Mouse (Mus musculus) heart, embryonic 12.5 days (tissue): ENCODE measurements around the gene Mpdu1. TPM values are rescaled to one million over a fixed set of nuclear protein-coding genes. Genes with fewer than 3 reads are reported as not detected.
"Not testable (repeated sequence)": the region's sequence is repeated elsewhere in the genome, so short reads cannot be mapped to it uniquely, and the experiment has no call there.

Experiments used
- ATAC-seq: fragments of 200-750 bp; cut with Nextera tagmentation; 2 replicates; pipeline ENCODE4 v1.8.0; 2017; ENCODE audit warnings: moderate TSS enrichment, moderate library complexity; ENCODE audit not compliant: insufficient number of reproducible peaks, low FRiP score
- H3K27ac ChIP-seq: fragments of 300-500 bp; sonication (generic); 2 replicates; pipeline ENCODE4 v1.5.1; 2016; ENCODE audit warnings: mild to moderate bottlenecking, moderate library complexity; ENCODE audit not compliant: poor library complexity, severe bottlenecking
- H3K27me3 ChIP-seq: fragments of 300-500 bp; sonication (generic); replicated peaks from 2 replicates; pipeline ENCODE4 v1.6.1; 2016; ENCODE audit warnings: mild to moderate bottlenecking, moderate library complexity
- H3K36me3 ChIP-seq: fragments of 300-500 bp; sonication (generic); 2 replicates; pipeline ENCODE4 v1.6.1; 2016; ENCODE audit warnings: mild to moderate bottlenecking, moderate library complexity
- H3K4me1 ChIP-seq: fragments of 300-500 bp; sonication (generic); replicated peaks from 2 replicates; pipeline ENCODE4 v1.6.1; 2016; ENCODE audit warnings: mild to moderate bottlenecking
- H3K4me2 ChIP-seq: fragments of 300-500 bp; sonication (generic); 2 replicates; pipeline ENCODE4 v1.6.1; 2016; ENCODE audit warnings: mild to moderate bottlenecking, moderate library complexity
- H3K4me3 ChIP-seq: fragments of 300-500 bp; sonication (generic); 2 replicates; pipeline ENCODE4 v1.5.1; 2016; ENCODE audit warnings: mild to moderate bottlenecking
- H3K9ac ChIP-seq: fragments of 300-500 bp; sonication (generic); 2 replicates; pipeline ENCODE4 v1.6.1; 2016; ENCODE audit warnings: mild to moderate bottlenecking, moderate library complexity
- H3K9me3 ChIP-seq: fragments of 300-500 bp; sonication (generic); replicated peaks from 2 replicates; pipeline ENCODE4 v1.6.1; 2016; ENCODE audit warnings: mild to moderate bottlenecking, moderate library complexity
- WGBS: fragments of 180-500 bp; shearing (Covaris S2); methylation state at CpG from one replicate; pipeline ENCODE4 v1.1.7; 2016; 5-methylcytosine and 5-hydroxymethylcytosine counted together
- polyA plus RNA-seq: library from polyadenylated mRNA; unstranded; fragments of >200 nt; fragmentation: Nextera tagmentation; extraction: Ambion mirVana; gene quantifications from 2 replicates; pipeline ENCODE4 v1.2.1, GENCODE M21; 2016

The Mpdu1 gene
- polyA plus RNA-seq, 1 experiment from 2014 or later: 48.6 TPM

DNA sequence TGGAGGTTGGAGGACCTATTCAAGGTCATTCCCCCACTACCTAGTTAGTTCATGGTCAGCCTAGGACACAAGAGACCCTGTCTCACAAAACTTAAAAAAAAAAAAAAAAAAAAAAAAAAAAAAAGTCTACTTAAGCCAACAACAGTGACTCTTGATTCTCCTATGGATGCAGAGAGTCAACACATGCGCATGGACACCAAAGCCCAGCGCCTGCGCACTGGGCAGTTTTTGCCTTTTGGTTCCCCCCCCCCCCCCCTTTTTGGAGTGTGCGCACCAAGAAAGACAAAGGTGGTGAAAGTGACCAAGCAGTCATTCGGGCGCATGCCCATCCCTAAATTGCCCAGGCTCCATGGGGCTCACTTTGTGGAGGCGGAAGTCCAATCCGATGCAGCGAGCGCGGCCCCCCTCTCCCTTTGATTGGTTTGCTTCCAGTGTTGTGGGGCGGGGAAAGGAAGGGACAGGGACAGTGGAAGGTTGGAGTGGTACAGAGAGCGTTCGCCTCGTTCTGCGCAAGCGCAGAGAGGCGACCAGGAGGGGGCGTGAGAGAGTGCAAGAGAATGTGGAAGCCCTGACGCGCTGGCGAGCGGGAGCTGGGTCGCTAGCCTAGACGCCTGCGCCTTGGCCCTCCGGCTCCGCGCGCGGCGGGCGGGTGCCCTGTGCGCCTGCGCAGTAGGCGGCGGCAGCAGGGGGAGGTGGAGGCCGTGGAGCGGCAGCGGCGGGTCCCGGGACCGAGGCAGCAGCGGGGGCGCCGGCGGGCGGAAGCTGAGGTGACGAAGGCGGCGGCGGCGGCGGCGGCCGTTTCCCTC lies 30.0 kb downstream of the Mpdu1 start, which contains the start of gene Fxr2:
Fxr2 (plus strand) TSS at position 707 of the 806 bp plus-strand sequence.
- Histone ChIP-seq H3K36me3 (peaks cover 11% of the 10 kb centered on the region), H3K27me3 (no peaks in the 10 kb centered on the region), H3K27ac (peak within 1 kb of the TSS; percentile 98)

DNA sequence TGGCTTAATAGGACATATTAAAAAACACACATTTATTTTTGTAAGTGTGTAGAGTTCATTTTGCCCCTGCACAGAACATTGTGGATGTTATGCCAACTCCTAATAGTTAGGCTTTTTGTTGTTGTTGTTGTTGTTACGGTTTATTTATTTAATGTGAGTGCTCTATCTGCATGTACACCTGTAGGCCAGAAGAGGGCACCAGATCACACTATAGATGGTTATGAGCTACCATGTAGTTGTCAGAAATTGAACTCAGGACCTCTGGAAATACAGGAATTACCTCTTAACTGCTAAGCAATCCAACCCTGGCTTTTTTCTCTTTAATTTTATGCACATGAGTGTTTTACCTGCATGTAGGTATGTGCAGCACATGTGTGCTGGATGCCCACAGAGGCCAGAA lies 32.6 kb downstream of the Mpdu1 start:
- Histone ChIP-seq H3K4me2 (no peak overlapping the region), H3K27me3 (no peaks in the 10 kb centered on the region)
- ATAC-seq: no peak

More for the DNA sequence above, 30.0 kb downstream of the Mpdu1 start, which contains the start of gene Fxr2:
- Histone ChIP-seq H3K9ac (peak within 1 kb of the TSS; percentile 98), H3K4me2 (peak within 1 kb of the TSS; percentile 91), H3K9me3 (no peaks in the 10 kb centered on the region), H3K4me3 (peak within 1 kb of the TSS; percentile 95), H3K4me1 (peaks cover 25% of the 10 kb centered on the region)
- peak; percentile 95 for ATAC-seq
- WGBS: under 1% methylated on average over 46 of the region's 56 CpGs

DNA sequence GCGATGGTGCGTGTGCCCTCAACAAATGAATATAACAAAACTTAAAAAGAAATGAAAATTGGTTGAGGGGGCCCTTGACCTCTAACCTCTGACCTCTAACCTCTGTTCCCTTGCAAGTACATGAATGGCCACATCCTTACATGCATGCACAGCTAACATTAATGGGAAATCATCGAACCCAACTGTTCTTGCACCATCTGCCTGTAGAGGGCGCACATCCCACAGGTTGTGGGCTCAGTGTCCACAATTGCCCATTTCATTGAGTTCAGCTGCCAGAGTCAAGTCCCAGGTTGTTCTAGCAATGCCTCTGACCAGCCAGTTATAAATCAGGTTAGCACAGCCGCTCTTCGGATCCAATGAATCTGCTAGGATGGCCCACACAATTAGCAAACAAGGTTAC lies 34.2 kb downstream of the Mpdu1 start:
- ATAC-seq: no peak
- Histone ChIP-seq H3K4me3 (no peak overlapping the region), H3K27ac (no peak overlapping the region), H3K4me1 (0 out of 2 replicates have a peak, but pooled peaks cover 3% of the 10 kb centered on the region), H3K9me3 (no peaks in the 10 kb centered on the region), H3K27me3 (no peaks in the 10 kb centered on the region), H3K9ac (no peak overlapping the region), H3K4me2 (no peak overlapping the region), H3K36me3 (no peaks in the 10 kb centered on the region)
- 37% methylated on average over 6 of the region's 6 CpGs for WGBS

More for the DNA sequence above, 32.6 kb downstream of the Mpdu1 start:
- peaks cover 14% of the 10 kb centered on the region for H3K4me1 ChIP-seq
- 63% methylated on average over 1 of the region's 1 CpGs for WGBS
- H3K9ac ChIP-seq: no peak overlapping the region
- no peaks in the 10 kb centered on the region for H3K9me3 ChIP-seq
- no peaks in the 10 kb centered on the region for H3K36me3 ChIP-seq
- H3K27ac ChIP-seq: no peak overlapping the region
- no peak overlapping the region for H3K4me3 ChIP-seq

DNA sequence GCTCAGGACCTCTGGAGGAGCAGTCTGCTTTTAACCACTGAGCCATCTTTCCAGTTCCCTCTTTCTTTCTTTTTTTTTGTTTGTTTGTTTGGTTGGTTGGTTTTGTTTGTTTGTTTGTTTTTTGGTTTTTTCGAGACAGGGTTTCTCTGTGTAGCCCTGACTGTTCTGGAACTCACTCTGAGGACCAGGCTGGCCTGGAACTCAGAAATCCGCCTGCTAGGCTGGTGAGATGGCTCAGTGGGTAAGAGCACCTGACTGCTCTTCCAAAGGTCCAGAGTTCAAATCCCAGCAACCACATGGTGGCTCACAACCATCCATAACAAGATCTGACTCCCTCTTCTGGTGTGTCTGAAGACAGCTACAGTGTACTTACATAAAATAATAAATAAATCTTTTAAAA lies 38.1 kb downstream of the Mpdu1 start:
- not testable (repeated sequence) for H3K36me3 ChIP-seq, H3K9ac ChIP-seq, H3K27ac ChIP-seq, H3K4me3 ChIP-seq, H3K4me2 ChIP-seq, ATAC-seq, H3K9me3 ChIP-seq, H3K27me3 ChIP-seq
- peaks cover 15% of the 10 kb centered on the region for H3K4me1 ChIP-seq
- WGBS: 77% methylated on average over 2 of the region's 2 CpGs

DNA sequence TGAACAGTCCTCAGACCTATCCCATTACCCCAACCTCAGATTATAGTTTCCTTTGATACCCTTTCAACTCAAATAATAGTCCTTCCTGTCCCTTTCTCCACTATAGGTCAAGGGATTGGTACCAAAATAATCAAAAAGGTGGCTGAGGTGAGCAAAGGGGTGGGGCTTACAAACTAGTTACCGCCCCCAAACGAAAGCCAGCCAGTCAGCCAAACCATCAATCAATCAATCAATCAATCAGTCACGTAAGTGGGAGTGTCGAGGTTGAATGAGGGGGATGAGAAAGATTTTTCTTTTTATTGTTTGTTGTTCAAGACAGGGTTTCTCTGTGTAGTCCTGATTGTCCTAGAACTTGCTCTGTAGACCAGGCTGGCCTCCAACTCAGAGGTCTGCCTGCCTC lies 39.4 kb downstream of the Mpdu1 start:
- no peak for ATAC-seq
- Histone ChIP-seq H3K4me3 (peak overlapping the region; percentile 64; the same call in 1 of the 2 replicates), H3K9me3 (no peaks in the 10 kb centered on the region), H3K27ac (no peak overlapping the region), H3K4me2 (peak overlapping the region; percentile 86), H3K27me3 (no peaks in the 10 kb centered on the region), H3K9ac (no peak overlapping the region), H3K36me3 (no peaks in the 10 kb centered on the region), H3K4me1 (peaks cover 13% of the 10 kb centered on the region)
- WGBS: 78% methylated on average over 4 of the region's 4 CpGs

DNA sequence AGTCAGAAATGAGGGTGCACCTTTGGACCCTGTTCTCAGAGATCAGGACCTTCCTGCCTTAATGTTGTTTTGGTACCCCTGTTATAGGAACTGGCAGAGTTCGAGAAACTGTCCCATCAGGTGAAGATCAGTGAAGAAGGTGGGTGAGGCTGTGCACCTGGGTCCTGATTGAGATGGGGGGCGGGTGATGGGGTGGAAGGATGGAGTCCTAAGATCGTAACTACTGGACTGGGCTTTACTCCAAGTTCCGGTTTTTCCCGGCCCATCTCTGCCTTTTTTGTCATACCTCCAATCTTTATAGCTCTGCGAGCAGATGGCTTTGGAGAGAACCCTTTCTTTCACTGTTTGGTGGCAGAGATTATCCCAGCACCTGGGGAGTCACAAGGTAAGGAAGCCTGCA lies 40.0 kb downstream of the Mpdu1 start:
- 37% methylated on average over 6 of the region's 6 CpGs for WGBS
- peak overlapping the region; percentile 81 for H3K9ac ChIP-seq
- peak overlapping the region; percentile 64 for H3K4me3 ChIP-seq
- H3K4me2 ChIP-seq: peak overlapping the region; percentile 86
- H3K4me1 ChIP-seq: peaks cover 17% of the 10 kb centered on the region
- ATAC-seq: no peak; the same call in 1 of the 2 replicates
- no peaks in the 10 kb centered on the region for H3K9me3 ChIP-seq
- no peaks in the 10 kb centered on the region for H3K36me3 ChIP-seq
- 0 out of 2 replicates have a peak, but pooled peaks cover 5% of the 10 kb centered on the region for H3K27me3 ChIP-seq
- H3K27ac ChIP-seq: peak overlapping the region; percentile 59; the same call in 1 of the 2 replicates

DNA sequence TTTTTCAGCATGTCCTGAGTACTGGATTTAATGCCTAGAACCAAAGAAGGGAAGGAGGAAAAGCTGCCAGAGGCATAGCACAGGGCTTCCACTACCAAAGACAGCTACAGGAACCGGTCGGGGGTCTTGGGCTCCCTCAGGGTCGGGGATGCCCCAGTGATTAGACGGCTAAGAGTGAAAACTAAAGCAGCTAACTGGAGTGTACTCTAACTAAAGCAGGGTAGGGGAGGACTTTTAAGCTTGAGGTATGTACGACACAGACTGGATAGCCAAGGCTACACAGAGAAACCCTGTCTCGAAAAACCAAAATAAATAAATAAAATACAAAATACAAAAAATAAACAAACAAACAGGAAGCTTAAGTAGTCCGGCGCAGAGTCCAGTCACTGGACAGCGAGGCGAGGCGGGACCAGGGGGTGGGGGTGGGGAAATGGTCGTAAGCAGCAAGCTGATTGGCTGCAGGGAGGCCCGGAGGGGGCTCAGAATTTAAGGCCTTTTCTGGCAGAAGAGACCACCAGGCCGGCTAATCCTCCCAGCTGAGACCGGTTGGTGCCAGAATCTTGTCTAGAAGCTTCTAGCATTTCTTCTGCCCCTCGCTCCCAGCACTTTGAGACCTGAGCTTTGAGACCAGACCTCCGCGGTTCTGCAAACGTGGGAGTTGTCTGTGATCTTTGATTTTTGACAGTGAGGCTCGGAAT lies 40.7 kb downstream of the Mpdu1 start, which contains the start of gene Sat2:
Sat2 (plus strand) TSS at position 454 of the 698 bp plus-strand sequence.
- Histone ChIP-seq H3K4me1 (peaks cover 17% of the 10 kb centered on the region), H3K36me3 (no peaks in the 10 kb centered on the region), H3K4me2 (peak within 1 kb of the TSS; percentile 86), H3K9me3 (no peaks in the 10 kb centered on the region), H3K27me3 (0 out of 2 replicates have a peak, but pooled peaks cover 5% of the 10 kb centered on the region), H3K9ac (peak within 1 kb of the TSS; percentile 81), H3K27ac (peak within 1 kb of the TSS; percentile 59; the same call in 1 of the 2 replicates), H3K4me3 (peak within 1 kb of the TSS; percentile 64)
- 2% methylated on average over 20 of the region's 20 CpGs for WGBS
- peak; percentile 84 for ATAC-seq

DNA sequence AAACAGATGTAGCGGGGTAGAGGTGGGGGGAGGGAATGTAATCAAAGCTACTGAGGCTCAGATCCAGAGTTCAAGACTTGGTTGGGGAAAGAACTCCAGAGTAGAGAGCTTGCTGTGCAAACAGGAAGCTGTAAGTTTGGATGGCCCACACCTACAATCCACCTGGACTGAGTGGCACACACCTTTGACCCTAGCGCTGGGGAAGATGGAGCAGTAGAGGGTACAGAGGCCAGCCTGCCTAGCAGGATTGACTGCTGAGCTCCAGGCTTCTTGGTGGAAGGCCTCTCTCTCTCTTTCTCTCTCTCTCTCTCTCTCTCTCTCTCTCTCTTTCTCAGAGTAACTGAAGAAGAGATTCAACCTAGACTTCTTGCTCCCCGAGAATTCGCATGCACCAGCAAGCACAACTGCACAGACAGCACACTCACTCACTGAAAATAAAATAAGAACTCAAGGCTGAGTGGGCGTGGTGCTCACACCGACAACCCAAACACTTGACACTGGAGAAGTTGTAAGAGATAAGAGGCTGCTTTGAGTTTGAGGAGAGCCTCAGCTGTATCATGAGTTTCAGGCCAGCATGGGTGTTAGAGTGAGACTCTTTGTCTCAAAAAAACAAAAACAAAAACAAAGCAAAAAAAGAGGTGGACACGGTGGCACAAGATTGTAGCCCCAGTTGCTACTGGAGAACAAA lies 41.9 kb downstream of the Mpdu1 start:
- no peak overlapping the region for H3K9ac ChIP-seq
- H3K27ac ChIP-seq: no peak overlapping the region
- H3K4me2 ChIP-seq: no peak overlapping the region
- H3K36me3 ChIP-seq: no peaks in the 10 kb centered on the region
- peak; percentile 43; the same call in 1 of the 2 replicates for ATAC-seq
- 0 out of 2 replicates have a peak, but pooled peaks cover 9% of the 10 kb centered on the region for H3K27me3 ChIP-seq
- WGBS: 56% methylated on average over 7 of the region's 7 CpGs
- no peaks in the 10 kb centered on the region for H3K9me3 ChIP-seq
- no peak overlapping the region for H3K4me3 ChIP-seq
- peaks cover 17% of the 10 kb centered on the region for H3K4me1 ChIP-seq

DNA sequence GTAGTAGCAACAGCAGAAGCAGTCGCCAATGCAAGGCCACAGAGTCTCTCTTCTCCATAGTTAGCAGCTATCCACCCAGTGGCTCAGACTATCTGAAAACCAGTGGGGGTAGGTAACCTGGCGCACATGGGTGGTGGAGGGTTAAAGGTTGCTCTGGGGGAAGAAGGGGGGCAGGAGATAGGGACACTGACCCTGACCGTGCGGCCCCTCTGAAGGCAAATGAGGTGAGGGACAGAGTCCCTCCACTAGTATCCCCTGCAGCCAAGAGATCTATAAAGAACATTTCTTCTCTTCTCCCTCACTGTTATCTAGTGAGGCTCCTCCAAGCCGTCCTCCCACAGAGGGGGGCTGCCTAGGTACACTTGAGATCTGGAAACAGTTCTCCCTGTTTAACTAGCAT lies 44.6 kb downstream of the Mpdu1 start, which contains the start of gene Shbg:
Shbg (minus strand) TSS at position 101 of the 400 bp plus-strand sequence.
- Histone ChIP-seq H3K4me2 (no peak within 1 kb of the TSS), H3K36me3 (no peaks in the 10 kb centered on the region), H3K4me3 (no peak within 1 kb of the TSS), H3K27me3 (0 out of 2 replicates have a peak, but pooled peaks cover 11% of the 10 kb centered on the region), H3K27ac (no peak within 1 kb of the TSS), H3K4me1 (peaks cover 23% of the 10 kb centered on the region), H3K9ac (peak within 1 kb of the TSS; percentile 38; the same call in 1 of the 2 replicates), H3K9me3 (no peaks in the 10 kb centered on the region)
- no peak for ATAC-seq
- WGBS: 52% methylated on average over 5 of the region's 5 CpGs

DNA sequence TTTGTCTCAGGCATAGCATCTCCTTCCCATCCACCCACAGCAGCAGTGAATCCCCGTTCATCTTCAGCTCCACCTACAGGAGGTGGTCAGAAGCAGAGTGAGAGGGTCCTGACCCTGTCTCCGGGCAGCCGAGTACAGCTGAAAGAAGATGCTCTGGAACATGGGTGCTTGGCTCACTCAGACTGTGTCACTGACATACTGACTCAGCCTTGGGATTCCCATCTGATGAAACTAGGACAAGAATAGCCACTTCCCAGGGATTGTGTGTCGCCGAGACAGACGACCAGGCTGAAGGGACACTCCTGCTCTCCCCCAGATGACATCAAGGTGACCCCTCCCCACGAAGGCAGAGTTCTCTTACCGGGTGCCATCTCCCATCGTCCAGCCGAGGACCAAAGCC lies 45.7 kb downstream of the Mpdu1 start:
- WGBS: 40% methylated on average over 10 of the region's 10 CpGs
- H3K9me3 ChIP-seq: no peaks in the 10 kb centered on the region
- H3K27ac ChIP-seq: no peak overlapping the region
- no peaks in the 10 kb centered on the region for H3K36me3 ChIP-seq
- ATAC-seq: no peak
- H3K9ac ChIP-seq: peak overlapping the region; percentile 38; the same call in 1 of the 2 replicates
- peaks cover 18% of the 10 kb centered on the region for H3K4me1 ChIP-seq
- no peak overlapping the region for H3K4me3 ChIP-seq
- H3K4me2 ChIP-seq: no peak overlapping the region
- 0 out of 2 replicates have a peak, but pooled peaks cover 11% of the 10 kb centered on the region for H3K27me3 ChIP-seq
